Mouse (Mus musculus): ENCODE results near the gene Robo2. TPM values are rescaled to one million over a fixed set of nuclear protein-coding genes. Genes with fewer than 3 reads are reported as not detected.
A peak's percentile ranks its signal among the peaks of the same experiment; 100 is the strongest.

Robo2 gene
- polyA plus RNA-seq (2016; fragmentation: Nextera tagmentation; extraction: Ambion mirVana) = 22.2 and 25.8 TPM in 2 replicates

GRCm38 (mm10) chr16:74411481-74412251 lies at the start of gene Robo2:
Gene Robo2, minus strand, starts transcription at chr16:74411825.
- WGBS = under 1% methylated on average over 43 of the region's 43 CpGs
- no peaks in the 10 kb centered on the region for H3K9me3 ChIP-seq
- H3K36me3 ChIP-seq (replicated peaks) = no peaks in the 10 kb centered on the region
- peaks cover 30% of the 10 kb centered on the region for H3K4me1 ChIP-seq
- H3K27ac ChIP-seq (replicated peaks) = peak within 1 kb of the TSS; percentile 88
- peak within 1 kb of the TSS; percentile 73 for H3K4me3 ChIP-seq
- DNase-seq (ENCODE audit: low spot score) = peak; percentile 84
- H3K27me3 ChIP-seq (replicated peaks; ENCODE audit: low read depth, poor library complexity, severe bottlenecking) = peaks cover 11% of the 10 kb centered on the region

- H3K4me1 ChIP-seq = peaks cover 17% of the 10 kb centered on the region
- no peak overlapping the region for H3K4me3 ChIP-seq
- WGBS = 91% methylated on average over 3 of the region's 3 CpGs
- H3K9me3 ChIP-seq = no peaks in the 10 kb centered on the region
- DNase-seq (ENCODE audit: low spot score) = no peak
- no peaks in the 10 kb centered on the region for H3K27me3 ChIP-seq (replicated peaks; ENCODE audit: low read depth, poor library complexity, severe bottlenecking)
- H3K27ac ChIP-seq (replicated peaks) = no peak overlapping the region
- no peaks in the 10 kb centered on the region for H3K36me3 ChIP-seq (replicated peaks)
Measured at GRCm38 (mm10) chr16:74458138-74458537, 46.5 kb upstream of the Robo2 start.

- Histone ChIP-seq H3K4me3 (no peak overlapping the region), H3K27ac (replicated peaks) (no peak overlapping the region), H3K9me3 (no peaks in the 10 kb centered on the region), H3K4me1 (peaks cover 13% of the 10 kb centered on the region), H3K36me3 (replicated peaks) (no peaks in the 10 kb centered on the region), H3K27me3 (replicated peaks; ENCODE audit: low read depth, poor library complexity, severe bottlenecking) (no peaks in the 10 kb centered on the region)
- WGBS = 94% methylated on average over 8 of the region's 8 CpGs
- no peak for DNase-seq (ENCODE audit: low spot score)
Measured at GRCm38 (mm10) chr16:74457736-74458135, 46.1 kb upstream of the Robo2 start.

GRCm38 (mm10) chr16:74456808-74457470 lies 45.3 kb upstream of the Robo2 start:
- no peaks in the 10 kb centered on the region for H3K36me3 ChIP-seq (replicated peaks)
- no peak overlapping the region for H3K4me3 ChIP-seq
- 80% methylated on average over 5 of the region's 5 CpGs for WGBS
- peaks cover 13% of the 10 kb centered on the region for H3K4me1 ChIP-seq
- H3K27ac ChIP-seq (replicated peaks) = no peak overlapping the region
- H3K27me3 ChIP-seq (replicated peaks; ENCODE audit: low read depth, poor library complexity, severe bottlenecking) = no peaks in the 10 kb centered on the region
- H3K9me3 ChIP-seq = no peaks in the 10 kb centered on the region
- peak; percentile 45 for DNase-seq (ENCODE audit: low spot score)

GRCm38 (mm10) chr16:74455179-74455578 lies 43.6 kb upstream of the Robo2 start:
- no peaks in the 10 kb centered on the region for H3K27me3 ChIP-seq (replicated peaks; ENCODE audit: low read depth, poor library complexity, severe bottlenecking)
- H3K9me3 ChIP-seq = no peaks in the 10 kb centered on the region
- DNase-seq (ENCODE audit: low spot score) = no peak
- H3K36me3 ChIP-seq (replicated peaks) = no peaks in the 10 kb centered on the region
- no peak overlapping the region for H3K27ac ChIP-seq (replicated peaks)
- peaks cover 13% of the 10 kb centered on the region for H3K4me1 ChIP-seq
- 42% methylated on average over 2 of the region's 2 CpGs for WGBS
- H3K4me3 ChIP-seq = no peak overlapping the region

- Histone ChIP-seq H3K27ac (replicated peaks) (no peak overlapping the region), H3K36me3 (replicated peaks) (no peaks in the 10 kb centered on the region), H3K4me3 (no peak overlapping the region), H3K9me3 (no peaks in the 10 kb centered on the region), H3K4me1 (no peaks in the 10 kb centered on the region), H3K27me3 (replicated peaks; ENCODE audit: low read depth, poor library complexity, severe bottlenecking) (no peaks in the 10 kb centered on the region)
- 96% methylated on average over 4 of the region's 4 CpGs for WGBS
- DNase-seq (ENCODE audit: low spot score) = no peak
Measured at GRCm38 (mm10) chr16:74448025-74448424, 36.4 kb upstream of the Robo2 start.

- H3K4me3 ChIP-seq = no peak overlapping the region
- no peaks in the 10 kb centered on the region for H3K36me3 ChIP-seq (replicated peaks)
- no peak for DNase-seq (ENCODE audit: low spot score)
- H3K9me3 ChIP-seq = no peaks in the 10 kb centered on the region
- no peak overlapping the region for H3K27ac ChIP-seq (replicated peaks)
- WGBS = 60% methylated on average over 2 of the region's 2 CpGs
- H3K27me3 ChIP-seq (replicated peaks; ENCODE audit: low read depth, poor library complexity, severe bottlenecking) = no peaks in the 10 kb centered on the region
- 0 out of 2 replicates have a peak, but pooled peaks cover 5% of the 10 kb centered on the region for H3K4me1 ChIP-seq
Measured at GRCm38 (mm10) chr16:74427071-74427470, 15.4 kb upstream of the Robo2 start.

- DNase-seq (ENCODE audit: low spot score) = no peak
- 72% methylated on average over 2 of the region's 2 CpGs for WGBS
- 0 out of 2 replicates have a peak, but pooled peaks cover 5% of the 10 kb centered on the region for H3K4me1 ChIP-seq
- no peaks in the 10 kb centered on the region for H3K27me3 ChIP-seq (replicated peaks; ENCODE audit: low read depth, poor library complexity, severe bottlenecking)
- H3K27ac ChIP-seq (replicated peaks) = no peak overlapping the region
- no peaks in the 10 kb centered on the region for H3K9me3 ChIP-seq
- no peak overlapping the region for H3K4me3 ChIP-seq
- no peaks in the 10 kb centered on the region for H3K36me3 ChIP-seq (replicated peaks)
Measured at GRCm38 (mm10) chr16:74420324-74420723, 8.7 kb upstream of the Robo2 start.

- under 1% methylated on average over 20 of the region's 20 CpGs for WGBS
- H3K4me1 ChIP-seq = peaks cover 30% of the 10 kb centered on the region
- H3K27ac ChIP-seq (replicated peaks) = peak overlapping the region; percentile 88
- H3K4me3 ChIP-seq = peak overlapping the region; percentile 73
- H3K27me3 ChIP-seq (replicated peaks; ENCODE audit: low read depth, poor library complexity, severe bottlenecking) = peaks cover 11% of the 10 kb centered on the region
- no peaks in the 10 kb centered on the region for H3K9me3 ChIP-seq
- DNase-seq (ENCODE audit: low spot score) = peak; percentile 72
- H3K36me3 ChIP-seq (replicated peaks) = no peaks in the 10 kb centered on the region
Measured at GRCm38 (mm10) chr16:74412471-74413291, 1.1 kb upstream of the Robo2 start.

- Histone ChIP-seq H3K9me3 (no peaks in the 10 kb centered on the region), H3K27ac (replicated peaks) (peak overlapping the region; percentile 88), H3K4me1 (peaks cover 30% of the 10 kb centered on the region), H3K4me3 (peak overlapping the region; percentile 73), H3K27me3 (replicated peaks; ENCODE audit: low read depth, poor library complexity, severe bottlenecking) (peaks cover 11% of the 10 kb centered on the region), H3K36me3 (replicated peaks) (no peaks in the 10 kb centered on the region)
- under 1% methylated on average over 16 of the region's 16 CpGs for WGBS
- DNase-seq (ENCODE audit: low spot score) = peak; percentile 57
Measured at GRCm38 (mm10) chr16:74411021-74411420, 604 bp downstream of the Robo2 start.

GRCm38 (mm10) chr16:74410125-74410524 lies 1.5 kb downstream of the Robo2 start:
- peaks cover 11% of the 10 kb centered on the region for H3K27me3 ChIP-seq (replicated peaks; ENCODE audit: low read depth, poor library complexity, severe bottlenecking)
- H3K36me3 ChIP-seq (replicated peaks) = no peaks in the 10 kb centered on the region
- 0 out of 2 replicates have a peak overlapping the region, but pooled peaks have one; percentile 40 for H3K27ac ChIP-seq (replicated peaks)
- H3K4me3 ChIP-seq = peak overlapping the region; percentile 73
- DNase-seq (ENCODE audit: low spot score) = no peak
- WGBS = 27% methylated on average over 6 of the region's 6 CpGs
- no peaks in the 10 kb centered on the region for H3K9me3 ChIP-seq
- H3K4me1 ChIP-seq = peaks cover 30% of the 10 kb centered on the region

GRCm38 (mm10) chr16:74409548-74409947 lies 2.1 kb downstream of the Robo2 start:
- no peak for DNase-seq (ENCODE audit: low spot score)
- Histone ChIP-seq H3K36me3 (replicated peaks) (no peaks in the 10 kb centered on the region), H3K27ac (replicated peaks) (no peak overlapping the region), H3K4me3 (peak overlapping the region; percentile 73), H3K9me3 (no peaks in the 10 kb centered on the region), H3K4me1 (peaks cover 30% of the 10 kb centered on the region), H3K27me3 (replicated peaks; ENCODE audit: low read depth, poor library complexity, severe bottlenecking) (peaks cover 11% of the 10 kb centered on the region)
- 84% methylated on average over 4 of the region's 4 CpGs for WGBS
